Mouse (Mus musculus) lung, embryonic 14.5 days (tissue): ENCODE results near the gene Prss47. TPM values are rescaled to one million over a fixed set of nuclear protein-coding genes. Genes with fewer than 3 reads are reported as not detected.

Source experiments
- ATAC-seq: fragments of 200-750 bp; cut with Nextera tagmentation; 2 replicates; pipeline ENCODE4 v1.8.0; 2017; ENCODE audit warnings: mild to moderate bottlenecking, moderate TSS enrichment, moderate library complexity; ENCODE audit not compliant: insufficient read depth
- DNase-seq: peaks from one replicate; pipeline ENCODE4 v3.0.0-alpha.2; 2015
- H3K27ac ChIP-seq: fragments of 300-500 bp; sonication (generic); 2 replicates; pipeline ENCODE4 v1.5.1; 2014; ENCODE audit warnings: low read depth, mild to moderate bottlenecking, moderate library complexity
- H3K27me3 ChIP-seq: fragments of 300-500 bp; sonication (generic); 2 replicates; pipeline ENCODE4 v1.6.1; 2014; ENCODE audit warnings: low read length, control low read depth; ENCODE audit not compliant: insufficient read depth
- H3K36me3 ChIP-seq: fragments of 300-500 bp; sonication (generic); 2 replicates; pipeline ENCODE4 v1.6.1; 2014; ENCODE audit warnings: control low read depth; ENCODE audit not compliant: insufficient read depth
- H3K4me1 ChIP-seq: fragments of 300-500 bp; sonication (generic); 2 replicates; pipeline ENCODE4 v1.6.1; 2014; ENCODE audit warnings: antibody characterized with exemption, control low read depth; ENCODE audit not compliant: insufficient read depth
- H3K4me2 ChIP-seq: fragments of 300-500 bp; sonication (generic); 2 replicates; pipeline ENCODE4 v1.6.1; 2014; ENCODE audit warnings: mild to moderate bottlenecking
- H3K4me3 ChIP-seq: fragments of 300-500 bp; sonication (generic); 2 replicates; pipeline ENCODE4 v1.5.1; 2014; ENCODE audit warnings: low read depth, low read length
- H3K9ac ChIP-seq: fragments of 300-500 bp; sonication (generic); 2 replicates; pipeline ENCODE4 v1.6.1; 2014
- H3K9me3 ChIP-seq: fragments of 300-500 bp; sonication (generic); 2 replicates; pipeline ENCODE4 v1.6.1; 2016; ENCODE audit warnings: low read depth, low read length, control low read depth
- CTCF ChIP-seq: IDR thresholded peaks from 2 replicates; pipeline ENCODE4 v1.5.1; 2016; ENCODE audit warnings: antibody characterized with exemption, low read depth
- WGBS: fragments of 180-500 bp; shearing (Covaris S2); extraction: QIAGEN DNeasy Blood & Tissue Kit; methylation state at CpG from one replicate; pipeline ENCODE4 v1.1.7; 2014; 5-methylcytosine and 5-hydroxymethylcytosine counted together
- polyA plus RNA-seq: library from polyadenylated mRNA; unstranded; fragments of >200 nt; fragmentation: Nextera tagmentation; extraction: Ambion mirVana; gene quantifications from 2 replicates; pipeline ENCODE4 v1.2.1, GENCODE M21; 2014

Prss47 gene
- polyA plus RNA-seq, 1 experiment from 2014 or later: not detected

GRCm38 (mm10) chr13:65011052-65011738 lies 41.4 kb downstream of the Prss47 start:
- 74% methylated on average over 4 of the region's 4 CpGs for WGBS
- H3K27ac ChIP-seq: no peak overlapping the region
- H3K27me3 ChIP-seq: no peaks in the 10 kb centered on the region
- H3K4me3 ChIP-seq: no peak overlapping the region
- no peak overlapping the region for H3K9ac ChIP-seq
- no peak for ATAC-seq
- no peaks in the 10 kb centered on the region for H3K4me1 ChIP-seq
- no peak for DNase-seq
- H3K9me3 ChIP-seq: no peaks in the 10 kb centered on the region
- no peaks in the 10 kb centered on the region for H3K36me3 ChIP-seq
- H3K4me2 ChIP-seq: no peak overlapping the region
- no peak for TF ChIP-seq CTCF

GRCm38 (mm10) chr13:65007971-65008370 lies 44.6 kb downstream of the Prss47 start:
- TF ChIP-seq CTCF: no peak
- H3K4me3 ChIP-seq: no peak overlapping the region
- H3K27me3 ChIP-seq: no peaks in the 10 kb centered on the region
- H3K4me2 ChIP-seq: no peak overlapping the region
- DNase-seq: no peak
- H3K9ac ChIP-seq: no peak overlapping the region
- no peaks in the 10 kb centered on the region for H3K9me3 ChIP-seq
- no peak overlapping the region for H3K27ac ChIP-seq
- no peaks in the 10 kb centered on the region for H3K36me3 ChIP-seq
- ATAC-seq: no peak
- no peaks in the 10 kb centered on the region for H3K4me1 ChIP-seq
- 56% methylated on average over 1 of the region's 1 CpGs for WGBS

- Histone ChIP-seq H3K9me3 (no peaks in the 10 kb centered on the region), H3K4me3 (no peak overlapping the region), H3K4me1 (no peaks in the 10 kb centered on the region), H3K9ac (no peak overlapping the region), H3K36me3 (no peaks in the 10 kb centered on the region), H3K27me3 (no peaks in the 10 kb centered on the region), H3K27ac (no peak overlapping the region), H3K4me2 (no peak overlapping the region)
- ATAC-seq (no peak), DNase-seq (no peak)
- 74% methylated on average over 1 of the region's 1 CpGs for WGBS
- TF ChIP-seq CTCF: no peak
Observed at GRCm38 (mm10) chr13:65006760-65007159, 45.8 kb downstream of the Prss47 start.

GRCm38 (mm10) chr13:65005414-65005813 lies 47.1 kb downstream of the Prss47 start:
- Histone ChIP-seq H3K9me3 (no peaks in the 10 kb centered on the region), H3K27me3 (no peaks in the 10 kb centered on the region), H3K9ac (no peak overlapping the region), H3K27ac (no peak overlapping the region), H3K4me3 (no peak overlapping the region), H3K36me3 (no peaks in the 10 kb centered on the region), H3K4me2 (no peak overlapping the region), H3K4me1 (no peaks in the 10 kb centered on the region)
- DNase-seq (no peak), ATAC-seq (no peak)
- TF ChIP-seq CTCF: no peak

Other genes with a start within 250 kb of the Prss47 start
- 0.09 TPM in 1 of 2 replicates, not detected in the other for gene Cntnap3, start 148.8 kb downstream of the Prss47 start, polyA plus RNA-seq
- not detected in 2 replicates for gene Spata31, start 135.4 kb downstream of the Prss47 start, polyA plus RNA-seq
- not detected in 2 replicates for gene Spata31d1c, start 19.7 kb downstream of the Prss47 start, polyA plus RNA-seq
- gene Mfsd14b, start 60.2 kb upstream of the Prss47 start, polyA plus RNA-seq: 56.8 and 58.3 TPM in 2 replicates
- not detected in 2 replicates for gene Olfr465-ps1, start 85.3 kb upstream of the Prss47 start, polyA plus RNA-seq
- gene Olfr466, start 97.5 kb upstream of the Prss47 start, polyA plus RNA-seq: not detected in 2 replicates
- not detected in 2 replicates for gene Nlrp4f, start 153.2 kb upstream of the Prss47 start, polyA plus RNA-seq
- gene Gm10775, start 206.8 kb upstream of the Prss47 start, polyA plus RNA-seq: not detected in 2 replicates
- 17.2 and 17.9 TPM in 2 replicates for gene Zfp369, start 226.1 kb upstream of the Prss47 start, polyA plus RNA-seq